Mouse (Mus musculus) brain, embryonic 14.5 days (tissue): ENCODE data around the gene Kalrn. TPM values are rescaled to one million over a fixed set of nuclear protein-coding genes. Genes with fewer than 3 reads are reported as not detected.
A peak's percentile ranks its signal among the peaks of the same experiment; 100 is the strongest.

Source experiments
- DNase-seq: peaks from one replicate; pipeline ENCODE4 v3.0.0-alpha.2; 2011; ENCODE audit warnings: low read depth
- CTCF ChIP-seq: fragments of 200-500 bp; IDR thresholded peaks from 2 replicates; pipeline ENCODE4 v1.5.1; 2012; ENCODE audit warnings: inconsistent platforms, mild to moderate bottlenecking, moderate library complexity, borderline replicate concordance; ENCODE audit not compliant: insufficient read depth, insufficient read length; ENCODE audit errors: extremely low read depth
- POLR2A ChIP-seq: fragments of 200-500 bp; IDR thresholded peaks from 2 replicates; pipeline ENCODE4 v1.6.1; 2012; ENCODE audit warnings: mild to moderate bottlenecking, inconsistent platforms, borderline replicate concordance; ENCODE audit not compliant: poor library complexity, insufficient read depth, insufficient read length, severe bottlenecking; ENCODE audit errors: extremely low read depth
- polyA plus RNA-seq: library from polyadenylated mRNA; depleted of rRNA; stranded (reverse); fragments of >200 nt; gene quantifications from 2 replicates; pipeline ENCODE4 v1.2.3, GENCODE M21; 2012

The Kalrn gene
- polyA plus RNA-seq, 1 experiment, result 52.2 TPM

DNA sequence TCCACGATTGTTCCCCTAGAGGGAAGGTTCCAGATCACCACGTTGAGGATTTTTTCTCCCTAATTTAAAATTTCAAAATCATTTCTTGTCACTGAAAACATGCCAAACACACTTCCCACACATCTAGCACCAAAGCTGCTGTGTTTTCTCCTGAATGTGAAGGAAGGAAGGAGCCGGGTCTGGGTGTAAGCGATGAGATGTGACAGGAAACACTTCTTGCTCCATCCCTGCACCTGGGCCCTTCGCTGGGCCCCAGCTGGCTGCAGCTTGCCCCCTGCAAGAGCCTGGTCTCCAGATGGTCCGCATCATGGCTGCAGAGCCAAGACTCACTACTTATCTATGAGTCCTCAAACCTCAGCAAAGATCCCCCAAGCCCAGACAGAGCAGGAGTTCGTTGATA lies 158.8 kb downstream of the Kalrn start:
- peak; percentile 57 for DNase-seq
- no peak for TF ChIP-seq POLR2A
- TF ChIP-seq CTCF, result no peak

DNA sequence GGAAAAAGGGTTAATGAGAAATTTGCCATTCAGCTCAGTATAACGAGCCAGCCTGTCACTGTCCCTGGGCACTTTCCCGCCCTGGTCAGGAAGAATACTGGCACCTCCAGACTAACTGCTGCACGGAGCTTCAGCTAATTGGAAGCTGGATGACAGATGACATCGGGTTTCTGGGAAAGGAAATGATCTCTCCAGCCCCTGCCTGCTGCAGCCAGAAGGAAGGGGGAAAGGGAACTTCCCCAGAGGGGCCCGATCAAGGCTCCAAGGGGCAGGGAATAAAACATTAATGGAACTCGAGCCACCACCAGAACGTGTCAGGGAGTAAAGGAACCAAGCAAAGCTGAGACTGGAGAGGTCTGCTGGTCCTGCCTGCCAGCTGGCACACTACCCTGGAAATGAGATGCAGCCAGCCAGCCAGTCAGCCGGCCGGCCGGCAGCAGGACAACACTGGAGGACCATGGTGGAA lies 159.4 kb downstream of the Kalrn start:
- TF ChIP-seq CTCF (no peak), POLR2A (no peak)
- peak; percentile 92 for DNase-seq

DNA sequence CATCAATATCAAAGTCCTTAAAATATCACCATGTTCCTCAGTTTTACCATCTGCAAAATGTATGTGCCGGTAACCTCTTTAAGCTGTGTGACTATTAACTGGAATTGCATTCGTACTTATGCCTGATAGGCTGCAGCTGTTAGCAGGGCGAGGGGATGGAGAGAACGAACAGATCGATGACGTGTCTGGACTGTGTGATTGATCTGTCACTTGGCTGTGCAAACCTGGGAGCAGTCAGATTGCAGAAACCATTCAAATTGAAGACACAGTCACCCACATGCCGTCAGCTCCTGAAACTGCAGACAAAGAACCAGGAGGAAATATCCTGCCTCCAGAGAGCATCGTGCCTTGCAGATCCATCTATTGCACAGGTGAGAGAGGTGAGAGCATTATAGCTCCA lies 166.3 kb downstream of the Kalrn start:
- no peak for DNase-seq
- no peak for TF ChIP-seq CTCF

DNA sequence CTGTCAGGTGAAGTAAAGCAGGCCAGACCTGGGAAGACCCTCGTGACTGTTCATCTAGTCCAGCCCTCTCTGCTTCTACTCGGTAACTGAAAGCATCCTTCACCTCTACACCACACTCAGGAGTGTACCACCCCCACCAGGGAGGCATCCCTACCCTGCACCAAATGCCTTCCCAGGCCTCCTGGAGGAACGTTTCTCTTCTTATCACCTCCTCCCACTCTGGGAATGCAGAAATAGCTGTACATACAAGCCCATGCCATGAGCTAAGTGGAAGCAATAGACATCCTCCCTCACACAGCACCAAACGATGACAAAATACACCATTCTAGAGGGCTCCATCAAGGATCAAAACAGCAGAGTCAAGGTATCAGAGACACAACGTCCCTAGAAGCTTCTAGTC lies 168.2 kb downstream of the Kalrn start:
- DNase-seq, result no peak
- TF ChIP-seq CTCF (no peak), POLR2A (no peak)

DNA sequence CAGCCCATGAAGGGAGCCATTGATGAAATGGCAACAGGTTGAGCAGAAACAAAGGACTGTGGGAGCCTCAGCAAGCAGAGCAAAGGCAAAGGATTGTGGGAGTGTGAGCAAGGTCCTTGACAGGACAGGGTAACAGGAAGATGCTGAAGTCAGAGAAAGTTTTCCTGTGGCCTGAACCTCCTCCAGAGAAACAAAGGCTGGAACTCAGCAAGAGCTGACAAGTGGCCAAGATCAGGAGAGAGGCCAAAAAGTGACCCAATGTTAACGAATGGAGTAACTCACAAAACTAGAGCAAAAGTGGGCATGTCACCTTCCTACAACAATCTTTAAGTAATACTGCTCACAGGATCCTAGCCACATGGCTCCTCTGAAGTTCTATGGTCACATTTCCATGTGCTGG lies 172.1 kb downstream of the Kalrn start:
- TF ChIP-seq POLR2A, result no peak
- TF ChIP-seq CTCF, result no peak
- DNase-seq, result no peak

DNA sequence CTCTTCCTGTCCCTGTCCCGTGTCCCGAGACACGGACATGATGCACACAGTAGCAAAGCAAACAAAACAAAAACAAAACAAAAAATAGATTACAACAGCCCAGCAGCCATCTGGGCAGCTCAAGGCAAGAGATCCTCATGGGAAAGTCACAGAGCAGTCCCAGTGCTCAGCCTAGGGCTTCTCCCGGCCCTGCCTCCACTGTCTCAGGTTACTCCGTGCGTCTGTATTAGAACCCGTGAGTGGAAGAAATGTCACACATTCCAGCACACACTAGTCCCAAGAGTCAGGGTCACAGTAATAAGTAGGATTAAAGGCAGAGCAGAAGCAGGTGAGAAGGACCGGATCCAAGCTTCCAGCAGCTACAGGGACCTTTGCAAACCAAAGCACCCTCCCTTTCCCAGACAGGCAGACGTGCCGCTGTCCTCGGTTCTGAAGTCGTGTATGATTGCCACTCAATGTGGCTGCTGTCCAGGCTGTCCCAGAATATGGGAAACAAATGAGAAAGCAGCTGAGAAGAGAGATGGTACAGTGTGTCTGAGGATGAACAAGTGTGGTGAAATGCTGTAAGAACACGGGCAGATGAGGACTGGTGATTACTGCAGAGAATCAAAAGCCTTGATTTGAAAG lies 173.1 kb downstream of the Kalrn start:
- DNase-seq, result peak; percentile 40
- TF ChIP-seq CTCF (no peak), POLR2A (no peak)

DNA sequence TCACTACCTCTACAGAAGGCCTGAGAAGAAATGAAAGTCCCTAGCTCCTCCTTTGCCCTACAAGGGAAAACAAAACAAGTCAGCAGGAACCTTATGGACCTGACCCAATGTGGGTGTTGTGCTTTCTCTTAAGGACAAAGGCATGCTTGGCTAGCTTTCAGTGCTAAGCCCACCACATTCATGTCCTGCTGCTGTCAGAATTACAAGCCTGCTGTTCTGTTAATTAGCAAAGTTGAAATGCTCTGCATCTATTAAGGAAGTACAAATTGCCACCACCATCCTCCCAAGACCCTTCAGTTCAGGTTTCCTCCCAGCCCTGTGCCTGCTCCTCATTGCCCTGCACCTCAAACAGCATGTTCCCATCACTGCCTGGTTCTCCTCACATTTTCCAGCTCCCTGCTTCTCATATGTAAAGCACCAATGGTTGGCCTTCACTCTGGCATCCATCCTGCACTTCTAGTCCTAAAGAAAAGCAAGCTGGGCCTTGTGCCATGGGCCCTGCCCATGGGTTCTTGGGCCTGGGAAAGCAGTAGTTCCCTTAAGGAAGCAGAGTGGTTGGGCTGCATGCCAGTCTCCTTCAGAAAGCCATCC lies 178.0 kb downstream of the Kalrn start:
- TF ChIP-seq CTCF, result no peak
- no peak for TF ChIP-seq POLR2A
- peak; percentile 95 for DNase-seq

DNA sequence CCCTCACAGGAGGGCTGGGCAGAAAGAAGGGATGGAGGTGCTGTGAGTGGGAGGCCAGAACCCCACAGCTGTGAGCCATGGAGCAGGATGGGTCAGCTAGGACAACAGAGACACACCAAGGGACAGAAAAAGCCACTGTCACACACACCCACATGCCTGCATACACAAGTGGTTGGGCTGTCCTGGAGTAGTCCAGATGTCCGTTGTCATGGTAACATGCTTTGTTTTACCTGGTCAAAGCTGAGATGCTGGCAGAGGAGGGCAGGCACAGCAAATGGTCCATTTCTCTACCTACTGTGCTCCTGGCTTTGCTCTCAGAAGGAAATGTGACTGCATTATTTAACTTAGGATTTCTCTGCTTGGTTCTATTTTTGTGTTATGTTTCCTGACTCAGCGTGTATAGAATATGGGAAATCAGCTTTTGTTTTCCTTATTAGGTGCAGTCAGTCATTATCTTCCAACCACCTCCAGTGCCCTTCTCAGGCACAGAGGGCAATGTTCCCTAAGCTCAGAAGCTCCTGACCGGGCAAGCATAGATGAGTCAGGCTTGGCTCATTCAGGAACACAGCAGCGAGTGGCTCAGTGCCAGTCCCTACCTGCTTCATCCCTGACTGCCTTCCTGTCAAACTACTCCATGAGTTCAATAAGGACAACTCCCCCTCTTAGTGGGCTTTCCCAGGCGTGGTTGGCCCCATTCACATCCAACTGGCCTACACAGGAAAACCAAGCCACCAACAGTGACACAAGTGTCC lies 183.6 kb downstream of the Kalrn start:
- TF ChIP-seq POLR2A (no peak), CTCF (no peak)
- peak; percentile 43 for DNase-seq

DNA sequence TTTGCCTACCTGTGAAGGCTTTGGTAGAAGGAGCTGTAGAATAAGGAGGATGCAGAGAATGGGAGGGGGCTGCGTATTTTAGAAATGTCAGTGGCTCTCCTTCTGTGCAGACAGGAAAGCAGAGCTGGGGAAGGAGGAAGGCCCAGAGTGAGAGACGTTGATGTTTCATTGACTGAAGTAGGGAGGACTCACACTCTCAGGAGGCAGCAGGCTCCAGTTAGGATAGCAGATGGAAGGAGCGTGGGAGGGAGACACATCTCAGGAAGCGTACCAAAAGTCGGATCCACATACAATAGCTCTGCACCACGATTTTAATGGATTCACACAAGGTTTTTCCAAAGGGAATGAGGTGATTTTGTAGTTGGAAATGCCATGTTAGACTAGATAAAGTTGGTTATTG lies 184.5 kb downstream of the Kalrn start:
- no peak for DNase-seq
- no peak for TF ChIP-seq POLR2A
- no peak for TF ChIP-seq CTCF

DNA sequence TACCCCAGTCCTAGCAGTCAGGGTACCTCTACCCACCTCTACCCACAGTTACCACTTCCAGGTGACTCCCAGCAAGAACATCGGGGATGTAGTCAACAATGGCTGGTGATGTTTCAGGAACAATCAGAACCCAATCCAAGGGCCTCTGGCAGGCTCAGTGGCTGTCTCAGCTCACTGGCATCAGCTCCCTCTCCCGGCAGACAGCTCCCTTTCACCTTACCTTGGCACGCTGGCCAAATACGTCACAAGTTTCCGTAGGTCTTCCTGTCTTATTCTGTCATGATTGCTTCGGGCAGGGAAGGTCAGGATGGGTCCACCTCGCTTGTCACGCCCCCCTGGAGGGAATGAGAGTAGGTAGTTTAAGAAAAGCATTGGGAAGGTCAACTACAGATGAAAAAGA lies 188.3 kb downstream of the Kalrn start:
- TF ChIP-seq CTCF, result no peak
- TF ChIP-seq POLR2A, result no peak
- DNase-seq, result no peak

DNA sequence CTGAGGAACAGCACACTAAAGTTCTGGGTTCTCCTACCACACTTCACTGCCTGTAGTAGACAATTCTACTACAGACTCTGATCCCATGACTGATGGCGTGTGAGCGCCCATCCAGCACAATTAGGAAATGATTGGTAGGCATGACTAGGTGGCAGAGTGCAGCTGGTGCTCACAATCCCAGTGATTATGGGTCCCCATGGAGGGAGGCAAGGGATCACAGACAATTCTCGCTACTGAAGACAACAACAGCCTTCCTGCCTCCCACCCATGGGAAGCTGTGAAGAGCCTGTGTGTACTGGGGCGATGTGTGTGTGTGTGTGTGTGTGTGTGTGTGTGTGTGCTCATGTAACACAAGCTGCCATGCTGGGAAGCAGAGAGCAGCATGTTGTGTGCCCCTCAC lies 190.3 kb downstream of the Kalrn start:
- DNase-seq, result peak; percentile 50
- TF ChIP-seq POLR2A (no peak), CTCF (no peak)
